Mouse (Mus musculus) olfactory bulb, adult 2 months (tissue): Measurements from ENCODE around the gene Aurkb.

ENCODE experiments used
- CTCF ChIP-seq: fragments of 200-500 bp; IDR thresholded peaks from 2 replicates; pipeline ENCODE4 v1.5.1; 2012; ENCODE audit warnings: low read depth, mild to moderate bottlenecking, low read length, moderate library complexity; ENCODE audit not compliant: insufficient read depth
- POLR2A ChIP-seq: fragments of 200-500 bp; IDR thresholded peaks from 2 replicates; pipeline ENCODE4 v1.6.1; 2012; ENCODE audit warnings: mild to moderate bottlenecking, low read depth, low read length, moderate library complexity; ENCODE audit not compliant: insufficient read depth

GRCm38 (mm10) chr11:69081613-69082012, 36.2 kb downstream of the Aurkb start:
- TF ChIP-seq CTCF (no peak), POLR2A (no peak)
